Mouse (Mus musculus) G1E (cell line): ENCODE data around the gene Rhobtb1. TPM values are rescaled to one million over a fixed set of nuclear protein-coding genes. Genes with fewer than 3 reads are reported as not detected.

Experiments used
- ATAC-seq: 2 replicates; pipeline ENCODE4 v1.8.0; 2016; ENCODE audit warnings: mild to moderate bottlenecking; ENCODE audit not compliant: insufficient number of reproducible peaks, poor library complexity, low FRiP score, severe bottlenecking; ENCODE audit errors: extremely low read depth
- DNase-seq: peaks from one replicate; pipeline ENCODE4 v3.0.0; 2012; ENCODE audit warnings: low spot score
- H3K27me3 ChIP-seq: 2 replicates; pipeline ENCODE4 v1.6.1; 2012; ENCODE audit warnings: mild to moderate bottlenecking, low read length, inconsistent platforms; ENCODE audit not compliant: insufficient read depth
- H3K36me3 ChIP-seq: replicated peaks from 2 replicates; pipeline ENCODE3; 2012; ENCODE audit warnings: mild to moderate bottlenecking, inconsistent platforms
- H3K4me1 ChIP-seq: 2 replicates; pipeline ENCODE4 v1.6.1; 2012; ENCODE audit warnings: low read depth, low read length, inconsistent platforms, mixed read lengths; ENCODE audit not compliant: insufficient read depth
- H3K4me3 ChIP-seq: 2 replicates; pipeline ENCODE4 v1.5.1; 2012; ENCODE audit warnings: low read depth, mild to moderate bottlenecking, inconsistent platforms, low read length, moderate library complexity, mixed read lengths
- H3K9me3 ChIP-seq: replicated peaks from 2 replicates; pipeline ENCODE4 v1.6.1; 2012; ENCODE audit warnings: inconsistent platforms
- CTCF ChIP-seq: IDR thresholded peaks from 2 replicates; pipeline ENCODE4 v1.5.1; 2012; ENCODE audit warnings: low read depth, low read length, inconsistent platforms, mixed read lengths
- GATA1 ChIP-seq: IDR thresholded peaks from 2 replicates; pipeline ENCODE4 v1.6.1; 2012; ENCODE audit warnings: borderline replicate concordance, low read length, inconsistent platforms, mixed read lengths
- GATA2 ChIP-seq: IDR thresholded peaks from 2 replicates; pipeline ENCODE4 v1.6.1; 2012; ENCODE audit warnings: low read depth, low read length, inconsistent platforms, borderline replicate concordance
- POLR2AphosphoS5 ChIP-seq: IDR thresholded peaks from 2 replicates; pipeline ENCODE4 v1.6.1; 2012; ENCODE audit warnings: low read depth, low read length, inconsistent platforms; ENCODE audit not compliant: insufficient replicate concordance
- TAL1 ChIP-seq: conservative IDR thresholded peaks from 2 replicates; pipeline ENCODE4 v1.6.1; 2012; ENCODE audit warnings: low read depth, low read length, inconsistent platforms, mixed read lengths
- polyA plus RNA-seq: library from polyadenylated mRNA; stranded (reverse); fragments of >175 nt; gene quantifications from 2 replicates; pipeline ENCODE4 v1.2.3, GENCODE M21; 2012
- total RNA-seq, 2 experiments: library from RNA; stranded (forward) in 1 of 2; stranded (reverse) in 1 of 2; fragments of 200-1000 nt in 1 of 2; fragments of >200 nt in 1 of 2; fragmentation: Nextera tagmentation in 1 of 2; gene quantifications; 2 replicates each; pipeline ENCODE4 v1.2.3; 2014 to 2017

Rhobtb1 gene
- total and polyA plus RNA-seq, 3 experiments, result 0.05 TPM; not detected in 2

DNA sequence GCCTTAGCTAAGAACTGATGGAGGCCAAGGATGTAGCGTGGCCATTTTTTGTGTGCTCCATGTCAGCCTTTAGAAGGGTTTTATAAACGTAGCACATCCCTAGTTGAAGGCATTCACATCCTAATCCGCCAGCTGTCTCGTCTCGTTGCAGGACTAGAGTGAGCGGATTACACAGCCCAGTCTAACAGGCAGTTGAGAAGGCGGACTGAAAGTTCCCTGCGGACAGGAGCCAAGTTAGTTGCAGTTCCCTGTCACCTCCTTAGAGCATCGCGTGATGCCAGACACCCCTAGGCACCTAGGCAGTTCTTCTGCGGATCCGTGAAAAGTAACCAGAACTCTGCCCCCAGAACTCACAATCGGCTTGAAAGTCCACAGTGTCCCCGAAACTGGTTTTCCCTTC is 60.7 kb downstream of the Rhobtb1 start:
- no peak for ATAC-seq
- Histone ChIP-seq H3K36me3 (no peaks in the 10 kb centered on the region), H3K4me3 (no peak overlapping the region), H3K4me1 (no peaks in the 10 kb centered on the region), H3K9me3 (peaks cover 54% of the 10 kb centered on the region), H3K27me3 (no peaks in the 10 kb centered on the region)
- TF ChIP-seq POLR2AphosphoS5 (no peak), GATA2 (no peak), CTCF (no peak), GATA1 (no peak)
- DNase-seq, result no peak

DNA sequence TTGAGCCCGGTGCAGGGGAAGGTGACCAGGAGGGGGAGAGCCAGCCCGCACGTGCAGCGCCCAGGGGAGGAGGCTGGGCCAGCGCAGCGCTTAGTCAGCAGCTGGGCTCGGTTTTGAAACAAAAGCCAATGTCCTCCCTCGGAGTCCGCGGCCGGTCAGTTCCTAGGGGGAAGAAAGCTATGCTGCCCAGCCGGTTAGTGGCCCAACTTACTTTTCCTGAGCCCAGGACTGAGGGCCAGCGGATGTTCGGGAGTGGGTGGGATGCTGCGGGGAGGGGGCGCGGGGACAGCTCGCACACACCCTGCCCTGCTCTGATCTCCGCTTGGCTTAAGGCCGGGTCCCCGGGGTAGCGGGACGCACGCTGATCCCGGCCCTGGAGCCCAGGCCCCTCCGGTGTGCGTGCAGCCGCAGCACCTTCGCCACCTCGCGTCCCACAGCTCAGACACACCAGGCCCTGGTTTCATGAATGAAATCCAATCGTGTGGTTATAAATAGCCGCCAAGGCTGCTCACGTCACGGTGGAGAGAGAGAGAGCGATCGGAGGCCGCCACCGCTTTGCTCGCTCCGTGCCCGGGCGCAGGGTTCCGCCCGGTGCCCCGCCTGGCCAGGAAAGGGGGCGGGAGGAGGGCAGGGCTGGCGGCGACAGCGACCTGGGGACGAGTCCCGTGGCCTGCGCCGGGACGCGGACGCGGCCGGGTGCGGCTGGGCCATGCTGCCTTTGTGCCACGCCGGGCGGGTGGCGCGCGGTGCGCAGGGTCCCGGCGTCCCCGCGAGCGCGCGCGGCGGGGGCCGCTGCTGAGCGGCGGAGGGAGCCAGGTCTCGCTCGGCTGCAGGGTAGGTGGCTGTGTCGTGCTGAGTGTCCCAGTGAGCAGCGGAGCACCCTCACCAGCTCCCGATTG is 61.6 kb downstream of the Rhobtb1 start, which contains the start of gene A930033H14Rik:
Gene A930033H14Rik (minus strand): TSS at position 557 of the 899 bp plus-strand sequence.
- ATAC-seq, result no peak
- H3K9me3 ChIP-seq, result peaks cover 57% of the 10 kb centered on the region
- H3K4me3 ChIP-seq, result no peak within 1 kb of the TSS; the same call in 1 of the 2 replicates
- H3K36me3 ChIP-seq, result no peaks in the 10 kb centered on the region
- H3K4me1 ChIP-seq, result no peaks in the 10 kb centered on the region
- TF ChIP-seq CTCF, result no peak
- TF ChIP-seq TAL1, result no peak
- TF ChIP-seq GATA2, result no peak
- TF ChIP-seq GATA1, result no peak
- TF ChIP-seq POLR2AphosphoS5, result no peak
- no peaks in the 10 kb centered on the region for H3K27me3 ChIP-seq
- no peak for DNase-seq

GRCm38 (mm10) chr10:69213451-69213877 is 62.2 kb downstream of the Rhobtb1 start:
- TF ChIP-seq GATA1 (no peak), POLR2AphosphoS5 (no peak), GATA2 (no peak), TAL1 (no peak)
- Histone ChIP-seq H3K27me3 (no peaks in the 10 kb centered on the region), H3K4me1 (no peaks in the 10 kb centered on the region), H3K36me3 (no peaks in the 10 kb centered on the region), H3K4me3 (no peak overlapping the region; the same call in 1 of the 2 replicates), H3K9me3 (peaks cover 52% of the 10 kb centered on the region)
- no peak for DNase-seq
- ATAC-seq, result no peak

DNA sequence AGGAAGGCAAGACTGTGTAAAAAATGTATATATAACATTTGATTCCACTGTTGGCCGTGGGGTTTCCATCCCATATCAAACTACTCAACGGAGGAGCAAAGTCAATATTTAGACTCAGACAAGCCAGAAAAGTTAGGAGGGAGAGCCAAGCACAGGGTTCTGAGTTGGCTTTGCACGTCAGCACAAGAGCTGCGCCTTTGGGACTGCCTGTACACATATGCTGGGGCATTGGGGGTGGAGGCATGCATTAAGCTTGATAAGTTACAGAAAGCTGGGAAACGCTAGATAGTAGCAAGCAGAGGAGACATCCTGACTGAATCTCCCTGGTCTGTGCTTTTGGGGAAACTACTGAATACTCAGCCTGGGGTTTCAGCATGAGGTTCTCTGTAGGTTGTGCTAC is 62.8 kb downstream of the Rhobtb1 start:
- TF ChIP-seq GATA1, result no peak
- no peak for TF ChIP-seq CTCF
- no peak for TF ChIP-seq TAL1
- TF ChIP-seq POLR2AphosphoS5, result no peak
- no peak for TF ChIP-seq GATA2
- Histone ChIP-seq H3K9me3 (peaks cover 54% of the 10 kb centered on the region), H3K4me1 (no peaks in the 10 kb centered on the region), H3K27me3 (no peaks in the 10 kb centered on the region), H3K4me3 (no peak overlapping the region), H3K36me3 (no peaks in the 10 kb centered on the region)
- no peak for DNase-seq
- no peak for ATAC-seq

- H3K9me3 ChIP-seq, result peaks cover 60% of the 10 kb centered on the region
- H3K27me3 ChIP-seq, result no peaks in the 10 kb centered on the region
- H3K4me3 ChIP-seq, result no peak overlapping the region
- TF ChIP-seq GATA2 (no peak), POLR2AphosphoS5 (no peak), GATA1 (no peak), TAL1 (no peak), CTCF (no peak)
- H3K4me1 ChIP-seq, result no peaks in the 10 kb centered on the region
- ATAC-seq (no peak), DNase-seq (no peak)
- H3K36me3 ChIP-seq, result no peaks in the 10 kb centered on the region
Measured at GRCm38 (mm10) chr10:69217127-69217690, 66.0 kb downstream of the Rhobtb1 start.

- DNase-seq (no peak), ATAC-seq (no peak)
- Histone ChIP-seq H3K27me3 (no peaks in the 10 kb centered on the region), H3K4me1 (no peaks in the 10 kb centered on the region), H3K4me3 (no peak overlapping the region), H3K9me3 (peaks cover 50% of the 10 kb centered on the region), H3K36me3 (no peaks in the 10 kb centered on the region)
- TF ChIP-seq CTCF, result no peak
- no peak for TF ChIP-seq POLR2AphosphoS5
- no peak for TF ChIP-seq GATA2
- TF ChIP-seq GATA1, result no peak
- TF ChIP-seq TAL1, result no peak
Measured at GRCm38 (mm10) chr10:69218458-69219288, 67.4 kb downstream of the Rhobtb1 start.
